Mouse (Mus musculus) hindbrain, embryonic 11.5 days (tissue): ENCODE measurements around the gene Grn. TPM values are rescaled to one million over a fixed set of nuclear protein-coding genes. Genes with fewer than 3 reads are reported as not detected.
A peak's percentile ranks its signal among the peaks of the same experiment; 100 is the strongest.
"Not testable (repeated sequence)": the region's sequence is repeated elsewhere in the genome, so short reads cannot be mapped to it uniquely, and the experiment has no call there.

ENCODE experiments used
- ATAC-seq: fragments of 200-750 bp; cut with Nextera tagmentation; 2 replicates; pipeline ENCODE4 v1.8.0; 2017; ENCODE audit warnings: mild to moderate bottlenecking, moderate TSS enrichment, moderate library complexity; ENCODE audit not compliant: low FRiP score
- DNase-seq: peaks from one replicate; pipeline ENCODE4 v3.0.0-alpha.2; 2015; ENCODE audit warnings: low spot score
- H3K27ac ChIP-seq: fragments of 300-500 bp; sonication (generic); 2 replicates; pipeline ENCODE4 v1.5.1; 2014; ENCODE audit warnings: mild to moderate bottlenecking, low read depth, low read length
- H3K27me3 ChIP-seq: fragments of 300-500 bp; sonication (generic); 2 replicates; pipeline ENCODE4 v1.6.1; 2014; ENCODE audit warnings: mild to moderate bottlenecking, low read length, moderate library complexity, mixed read lengths; ENCODE audit not compliant: control insufficient read depth, insufficient read depth
- H3K36me3 ChIP-seq: fragments of 300-500 bp; sonication (generic); 2 replicates; pipeline ENCODE4 v1.6.1; 2014; ENCODE audit warnings: mild to moderate bottlenecking, low read length, moderate library complexity, mixed read lengths; ENCODE audit not compliant: control insufficient read depth, insufficient read depth
- H3K4me1 ChIP-seq: fragments of 300-500 bp; sonication (generic); replicated peaks from 2 replicates; pipeline ENCODE4 v1.6.1; 2014; ENCODE audit warnings: low read length, mixed read lengths; ENCODE audit not compliant: control insufficient read depth, insufficient read depth
- H3K4me2 ChIP-seq: fragments of 300-500 bp; sonication (generic); replicated peaks from 2 replicates; pipeline ENCODE4 v1.6.1; 2014; ENCODE audit warnings: mild to moderate bottlenecking, low read depth, low read length
- H3K4me3 ChIP-seq: fragments of 300-500 bp; sonication (generic); 2 replicates; pipeline ENCODE4 v1.5.1; 2014; ENCODE audit warnings: low read depth, low read length
- H3K9ac ChIP-seq: fragments of 300-500 bp; sonication (generic); 2 replicates; pipeline ENCODE4 v1.6.1; 2014; ENCODE audit warnings: low read depth, low read length
- H3K9me3 ChIP-seq: fragments of 300-500 bp; sonication (generic); 2 replicates; pipeline ENCODE4 v1.6.1; 2016; ENCODE audit warnings: low read length; ENCODE audit not compliant: control insufficient read depth
- WGBS: fragments of 180-500 bp; shearing (Covaris S2); extraction: QIAGEN DNeasy Blood & Tissue Kit; methylation state at CpG from one replicate; pipeline ENCODE4 v1.1.7; 2014; 5-methylcytosine and 5-hydroxymethylcytosine counted together
- polyA plus RNA-seq: library from polyadenylated mRNA; unstranded; fragments of >200 nt; fragmentation: Nextera tagmentation; extraction: Ambion mirVana; gene quantifications from 2 replicates; pipeline ENCODE4 v1.2.1, GENCODE M21; 2014

Grn gene
- 43.3 and 47.2 TPM in 2 replicates for polyA plus RNA-seq

- Histone ChIP-seq H3K36me3 (no peaks in the 10 kb centered on the region), H3K4me1 (0 out of 2 replicates have a peak, but pooled peaks cover 6% of the 10 kb centered on the region), H3K4me2 (peak within 1 kb of the TSS; percentile 97), H3K4me3 (peak within 1 kb of the TSS; percentile 53), H3K27me3 (no peaks in the 10 kb centered on the region), H3K9me3 (no peaks in the 10 kb centered on the region), H3K27ac (peak within 1 kb of the TSS; percentile 24; the same call in 1 of the 2 replicates), H3K9ac (peak within 1 kb of the TSS; percentile 50)
- ATAC-seq (peak; percentile 90), DNase-seq (peak; percentile 86)
- under 1% methylated on average over 29 of the region's 29 CpGs for WGBS
Observed at GRCm38 (mm10) chr11:102430121-102431017, at the start of gene Grn. Gene Grn (plus strand): TSS chr11:102430315.

GRCm38 (mm10) chr11:102381341-102382100, 48.6 kb upstream of the Grn start:
- DNase-seq = no peak
- Histone ChIP-seq H3K27me3 (no peaks in the 10 kb centered on the region), H3K4me2 (no peak overlapping the region), H3K9me3 (no peaks in the 10 kb centered on the region), H3K4me3 (no peak overlapping the region), H3K36me3 (no peaks in the 10 kb centered on the region), H3K27ac (no peak overlapping the region), H3K4me1 (no peaks in the 10 kb centered on the region), H3K9ac (no peak overlapping the region)
- 43% methylated on average over 4 of the region's 4 CpGs for WGBS
- ATAC-seq = no peak

GRCm38 (mm10) chr11:102382794-102383193, 47.3 kb upstream of the Grn start:
- no peaks in the 10 kb centered on the region for H3K36me3 ChIP-seq
- H3K9ac ChIP-seq = no peak overlapping the region
- no peak overlapping the region for H3K4me2 ChIP-seq
- ATAC-seq (no peak), DNase-seq (no peak)
- H3K4me3 ChIP-seq = no peak overlapping the region
- no peaks in the 10 kb centered on the region for H3K9me3 ChIP-seq
- 96% methylated on average over 3 of the region's 3 CpGs for WGBS
- no peaks in the 10 kb centered on the region for H3K27me3 ChIP-seq
- no peak overlapping the region for H3K27ac ChIP-seq
- H3K4me1 ChIP-seq = no peaks in the 10 kb centered on the region

DNA sequence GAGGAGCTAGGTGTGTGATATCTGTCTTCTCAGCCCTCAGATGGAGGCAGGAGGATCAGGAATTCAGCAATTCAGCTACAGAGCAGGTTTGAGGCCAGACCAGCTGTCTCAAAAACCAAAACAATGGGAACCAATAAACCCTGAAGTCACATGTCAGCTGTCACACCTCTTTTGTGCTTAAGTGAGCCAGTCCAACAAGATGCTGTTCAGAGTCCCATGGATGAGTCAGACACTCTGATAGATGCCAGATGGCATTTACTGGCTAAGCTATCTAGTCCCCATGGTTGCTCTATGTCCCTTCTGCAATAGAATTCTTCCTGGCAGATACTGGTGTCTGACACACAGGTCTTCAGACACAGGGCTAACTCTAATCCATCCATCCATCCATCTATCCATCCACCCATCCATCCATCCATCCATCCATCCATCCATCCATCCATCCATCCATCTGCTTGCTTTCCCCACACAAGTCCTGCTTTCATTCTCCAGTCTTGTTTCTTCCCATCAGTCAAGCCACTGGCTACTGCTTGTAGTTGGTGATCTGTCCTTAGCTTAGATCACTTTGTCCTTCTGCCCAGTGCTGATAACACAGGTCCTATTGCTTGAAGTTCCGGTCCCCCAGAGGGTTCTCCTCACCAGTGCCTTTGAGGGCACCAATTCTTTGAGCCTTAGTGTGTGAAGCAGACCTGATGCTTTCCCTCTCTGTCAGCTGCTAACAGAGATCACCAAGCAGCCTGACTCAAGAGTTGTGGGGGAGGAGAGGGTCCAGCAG, 46.6 kb upstream of the Grn start:
- 96% methylated on average over 1 of the region's 1 CpGs for WGBS
- Histone ChIP-seq H3K4me2 (no peak overlapping the region), H3K27me3 (no peaks in the 10 kb centered on the region), H3K4me1 (no peaks in the 10 kb centered on the region), H3K9me3 (no peaks in the 10 kb centered on the region), H3K36me3 (no peaks in the 10 kb centered on the region), H3K9ac (no peak overlapping the region), H3K27ac (no peak overlapping the region), H3K4me3 (no peak overlapping the region)
- no peak for ATAC-seq
- no peak for DNase-seq

DNA sequence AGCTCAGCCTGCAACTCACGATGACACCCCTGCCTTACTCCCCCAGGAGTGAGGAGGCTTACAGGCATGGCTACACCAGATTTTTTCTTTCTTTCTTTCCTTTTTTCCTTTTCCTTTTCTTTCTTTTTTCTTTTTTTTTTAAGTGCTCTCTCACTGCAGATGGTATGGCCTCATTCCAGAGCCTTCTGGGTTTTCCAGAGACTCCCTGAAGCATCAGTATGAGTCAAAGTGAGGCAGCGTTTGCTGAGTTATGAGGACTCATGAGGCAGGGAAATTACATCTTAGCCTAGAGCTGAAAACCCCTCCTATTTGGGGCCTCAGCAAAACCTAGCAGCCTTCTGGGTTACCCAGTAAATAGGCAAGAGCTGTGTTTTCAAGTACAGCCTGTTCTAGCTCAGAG, 45.7 kb upstream of the Grn start:
- H3K36me3 ChIP-seq = no peaks in the 10 kb centered on the region
- no peaks in the 10 kb centered on the region for H3K4me1 ChIP-seq
- H3K4me2 ChIP-seq = no peak overlapping the region
- H3K4me3 ChIP-seq = no peak overlapping the region
- no peaks in the 10 kb centered on the region for H3K9me3 ChIP-seq
- no peak overlapping the region for H3K9ac ChIP-seq
- ATAC-seq (no peak), DNase-seq (no peak)
- H3K27me3 ChIP-seq = no peaks in the 10 kb centered on the region
- WGBS = 79% methylated on average over 2 of the region's 2 CpGs
- H3K27ac ChIP-seq = no peak overlapping the region

GRCm38 (mm10) chr11:102385075-102385474, 45.0 kb upstream of the Grn start:
- Histone ChIP-seq H3K27ac (no peak overlapping the region), H3K4me2 (no peak overlapping the region), H3K4me1 (no peaks in the 10 kb centered on the region), H3K36me3 (no peaks in the 10 kb centered on the region), H3K9ac (no peak overlapping the region), H3K9me3 (no peaks in the 10 kb centered on the region), H3K27me3 (no peaks in the 10 kb centered on the region), H3K4me3 (no peak overlapping the region)
- 38% methylated on average over 3 of the region's 4 CpGs for WGBS
- DNase-seq (no peak), ATAC-seq (no peak)

GRCm38 (mm10) chr11:102386121-102386520, 44.0 kb upstream of the Grn start:
- ATAC-seq = no peak
- no peaks in the 10 kb centered on the region for H3K4me1 ChIP-seq
- DNase-seq = no peak
- no peak overlapping the region for H3K27ac ChIP-seq
- no peaks in the 10 kb centered on the region for H3K27me3 ChIP-seq
- no peak overlapping the region for H3K9ac ChIP-seq
- no peak overlapping the region for H3K4me2 ChIP-seq
- no peak overlapping the region for H3K4me3 ChIP-seq
- H3K9me3 ChIP-seq = no peaks in the 10 kb centered on the region
- H3K36me3 ChIP-seq = no peaks in the 10 kb centered on the region
- 72% methylated on average over 5 of the region's 5 CpGs for WGBS

- not testable (repeated sequence) for H3K27ac ChIP-seq, DNase-seq, H3K4me2 ChIP-seq, H3K9me3 ChIP-seq, H3K9ac ChIP-seq, H3K27me3 ChIP-seq, ATAC-seq, H3K36me3 ChIP-seq, H3K4me3 ChIP-seq, H3K4me1 ChIP-seq
- 88% methylated on average over 4 of the region's 5 CpGs for whole genome bisulfite sequencing
Observed at GRCm38 (mm10) chr11:102389436-102389835, 40.7 kb upstream of the Grn start.
